Mouse (Mus musculus) embryo, embryonic 10.5 days (tissue): Measurements from ENCODE around the gene Por.

Experiments used
- DNase-seq: peaks from one replicate; pipeline ENCODE4 v3.0.0-alpha.2; 2015; ENCODE audit warnings: low spot score

Gene Por

GRCm38 (mm10) chr5:135657128-135657527 lies 12.7 kb upstream of the Por start:
- no peak for DNase-seq

GRCm38 (mm10) chr5:135657703-135658373 lies 12.0 kb upstream of the Por start:
- DNase-seq = no peak

GRCm38 (mm10) chr5:135659956-135660355 lies 9.9 kb upstream of the Por start:
- DNase-seq = no peak

GRCm38 (mm10) chr5:135660535-135660934 lies 9.3 kb upstream of the Por start:
- no peak for DNase-seq

GRCm38 (mm10) chr5:135666890-135667289 lies 2.9 kb upstream of the Por start:
- DNase-seq = no peak

- DNase-seq = no peak
Measured at GRCm38 (mm10) chr5:135668071-135668470, 1.8 kb upstream of the Por start.

- DNase-seq = no peak
Measured at GRCm38 (mm10) chr5:135670881-135671280, 1.0 kb downstream of the Por start.

- DNase-seq = no peak
Measured at GRCm38 (mm10) chr5:135672509-135672908, 2.7 kb downstream of the Por start.

- no peak for DNase-seq
Measured at GRCm38 (mm10) chr5:135672980-135673379, 3.1 kb downstream of the Por start.

- DNase-seq = peak; percentile 87
Measured at GRCm38 (mm10) chr5:135674349-135674775, 4.5 kb downstream of the Por start.

GRCm38 (mm10) chr5:135674821-135675220 lies 5.0 kb downstream of the Por start:
- peak; percentile 92 for DNase-seq

- no peak for DNase-seq
Measured at GRCm38 (mm10) chr5:135676696-135677095, 6.9 kb downstream of the Por start.

- DNase-seq = no peak
Measured at GRCm38 (mm10) chr5:135677251-135677650, 7.4 kb downstream of the Por start.

GRCm38 (mm10) chr5:135678481-135678880 lies 8.6 kb downstream of the Por start:
- DNase-seq = no peak

GRCm38 (mm10) chr5:135680967-135681545 lies 11.2 kb downstream of the Por start:
- no peak for DNase-seq

- DNase-seq = no peak
Measured at GRCm38 (mm10) chr5:135682009-135682408, 12.2 kb downstream of the Por start.

- no peak for DNase-seq
Measured at GRCm38 (mm10) chr5:135682942-135683570, 13.2 kb downstream of the Por start.

GRCm38 (mm10) chr5:135690401-135690800 lies 20.6 kb downstream of the Por start:
- DNase-seq = no peak

- no peak for DNase-seq
Measured at GRCm38 (mm10) chr5:135691266-135691665, 21.4 kb downstream of the Por start.

GRCm38 (mm10) chr5:135693281-135693853 lies 23.5 kb downstream of the Por start:
- no peak for DNase-seq

- DNase-seq = no peak
Measured at GRCm38 (mm10) chr5:135695277-135695721, 25.5 kb downstream of the Por start.

- no peak for DNase-seq
Measured at GRCm38 (mm10) chr5:135697711-135698111, 27.9 kb downstream of the Por start.

- DNase-seq = no peak
Measured at GRCm38 (mm10) chr5:135701601-135702000, 31.8 kb downstream of the Por start.
